Mouse (Mus musculus) right cerebral cortex, postnatal 10 days (tissue): ENCODE measurements around the gene Irak2.
A peak's percentile ranks its signal among the peaks of the same experiment; 100 is the strongest.

Source experiments
- DNase-seq, 2 experiments: peaks; one replicate each; pipeline ENCODE4 v3.0.0; 2021; ENCODE audit warnings: low spot score in 2 of 2

Gene Irak2

GRCm38 (mm10) chr6:113639201-113639600 lies 934 bp downstream of the Irak2 start:
- DNase-seq: no peak

GRCm38 (mm10) chr6:113642605-113643004 lies 4.3 kb downstream of the Irak2 start:
- no peak for DNase-seq

GRCm38 (mm10) chr6:113643021-113643420 lies 4.8 kb downstream of the Irak2 start:
- DNase-seq: no peak

GRCm38 (mm10) chr6:113643967-113644366 lies 5.7 kb downstream of the Irak2 start:
- no peak for DNase-seq

DNA sequence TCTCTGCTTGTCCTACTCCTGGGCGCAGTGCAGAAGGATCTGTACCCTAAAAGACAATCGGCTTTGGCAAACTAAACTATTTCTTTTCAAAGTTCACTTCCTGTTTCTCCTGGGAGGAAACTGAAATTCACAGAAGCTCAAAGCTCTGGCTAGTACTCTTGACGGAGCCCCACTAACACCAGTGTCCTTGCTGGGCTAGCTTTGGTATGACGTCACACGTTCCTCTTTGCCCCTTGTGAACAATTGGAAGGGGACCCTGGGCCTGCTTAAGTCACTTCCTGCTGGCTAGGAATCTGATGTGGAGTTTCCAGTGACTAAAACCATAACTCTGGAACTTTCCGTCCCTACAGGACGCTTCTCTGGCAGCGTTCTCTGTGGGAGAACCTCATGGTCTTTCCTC lies 6.5 kb downstream of the Irak2 start:
- peak; percentile 53 to 66 for DNase-seq

- DNase-seq: peak; percentile 47 to 61
Observed at GRCm38 (mm10) chr6:113649346-113650196, 11.3 kb downstream of the Irak2 start.

DNA sequence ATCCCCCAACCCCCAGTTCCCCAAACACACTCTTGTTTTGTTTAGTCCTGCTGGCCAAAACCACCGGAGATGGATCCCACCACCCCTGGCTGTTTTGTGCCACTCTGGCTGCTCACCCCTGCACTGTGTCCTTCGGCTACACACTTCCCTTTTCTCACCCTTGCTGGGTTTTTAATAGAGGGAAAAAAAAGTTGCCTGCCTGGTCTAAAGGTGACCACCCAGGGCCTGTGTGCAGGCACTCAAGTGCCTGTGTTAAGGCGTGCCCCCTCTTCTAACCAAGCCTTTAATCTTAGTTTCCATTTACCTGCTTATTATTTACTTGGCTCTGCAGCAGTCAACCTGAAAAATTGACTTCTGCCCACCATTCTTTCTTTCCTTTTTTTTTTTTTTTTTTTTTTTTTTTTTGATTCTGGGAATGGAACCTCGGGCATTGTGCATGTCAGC lies 12.0 kb downstream of the Irak2 start:
- no peak for DNase-seq

- DNase-seq: no peak
Observed at GRCm38 (mm10) chr6:113651626-113652025, 13.4 kb downstream of the Irak2 start.

- DNase-seq: no peak
Observed at GRCm38 (mm10) chr6:113653551-113653950, 15.3 kb downstream of the Irak2 start.

DNA sequence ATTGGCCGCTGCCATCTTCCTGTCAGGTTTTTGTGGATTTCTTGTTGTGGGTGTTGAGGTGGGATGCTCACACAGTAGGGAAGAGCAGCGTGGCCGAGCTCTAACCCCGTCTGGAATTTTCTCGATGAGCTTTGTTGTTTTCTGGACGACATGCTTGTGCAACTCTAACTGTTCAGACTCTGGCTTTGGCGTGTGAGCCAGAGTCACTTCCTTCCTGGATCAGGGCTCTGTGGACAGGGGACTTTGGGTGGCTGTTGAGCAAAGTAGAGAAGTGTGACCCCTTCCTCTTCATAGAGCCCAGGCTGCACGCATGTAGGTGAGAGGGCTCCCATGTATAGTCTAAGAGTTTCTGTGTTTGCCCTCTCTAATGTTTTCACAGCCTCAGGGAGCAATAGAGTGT lies 15.8 kb downstream of the Irak2 start:
- DNase-seq: no peak

- DNase-seq: no peak
Observed at GRCm38 (mm10) chr6:113654753-113655397, 16.6 kb downstream of the Irak2 start.

DNA sequence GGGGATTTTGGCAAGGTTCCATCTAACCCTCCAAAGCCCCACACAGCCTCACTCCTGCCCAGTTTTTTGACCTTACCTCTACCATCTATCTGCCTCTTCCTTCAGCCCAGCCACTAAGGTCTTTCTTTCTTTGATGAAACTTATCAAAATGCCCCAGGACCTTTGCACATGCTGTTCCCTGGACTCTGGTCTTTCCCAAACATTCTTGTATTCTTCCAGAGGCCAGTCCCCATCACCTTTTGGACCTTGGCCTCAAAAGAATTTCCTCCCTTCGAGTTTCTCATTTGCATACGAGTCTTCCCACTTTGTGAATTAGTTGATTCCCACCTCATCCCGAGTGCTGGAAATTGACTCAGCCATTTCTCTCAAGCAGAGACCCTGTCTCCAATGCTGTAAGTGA lies 17.2 kb downstream of the Irak2 start:
- no peak for DNase-seq

GRCm38 (mm10) chr6:113656847-113657246 lies 18.6 kb downstream of the Irak2 start:
- no peak for DNase-seq

DNA sequence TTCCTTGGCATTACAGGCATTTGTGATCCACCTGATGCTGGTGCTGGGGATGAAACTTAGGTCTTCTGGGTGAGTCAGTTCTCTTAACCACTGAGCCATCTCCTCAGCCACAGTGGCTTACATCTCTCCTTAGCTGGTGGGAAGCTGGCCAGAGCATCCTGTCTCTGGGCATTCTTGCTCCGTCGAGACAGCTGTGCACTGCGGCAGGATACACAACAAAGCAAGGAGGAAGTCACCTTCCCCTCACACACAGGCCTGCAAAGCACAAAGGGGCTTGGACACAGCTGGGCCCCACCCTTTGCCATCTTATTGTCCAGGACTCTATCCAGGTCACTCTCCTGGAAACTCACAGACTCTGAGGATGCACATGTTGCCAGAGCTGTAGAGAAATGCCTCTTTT lies 20.0 kb downstream of the Irak2 start:
- DNase-seq: no peak

GRCm38 (mm10) chr6:113659648-113660491 lies 21.6 kb downstream of the Irak2 start:
- DNase-seq: no peak

- no peak for DNase-seq
Observed at GRCm38 (mm10) chr6:113660492-113661352, 22.5 kb downstream of the Irak2 start.

- peak; percentile 51 to 53 for DNase-seq
Observed at GRCm38 (mm10) chr6:113661353-113662241, 23.3 kb downstream of the Irak2 start.

- no peak for DNase-seq
Observed at GRCm38 (mm10) chr6:113662964-113663700, 24.9 kb downstream of the Irak2 start.

GRCm38 (mm10) chr6:113664305-113664704 lies 26.0 kb downstream of the Irak2 start:
- no peak for DNase-seq
